Mouse (Mus musculus): ENCODE results near the gene Nck1. TPM values are rescaled to one million over a fixed set of nuclear protein-coding genes. Genes with fewer than 3 reads are reported as not detected.
A peak's percentile ranks its signal among the peaks of the same experiment; 100 is the strongest.

The Nck1 gene
- polyA plus RNA-seq, 1 experiment = not detected

DNA sequence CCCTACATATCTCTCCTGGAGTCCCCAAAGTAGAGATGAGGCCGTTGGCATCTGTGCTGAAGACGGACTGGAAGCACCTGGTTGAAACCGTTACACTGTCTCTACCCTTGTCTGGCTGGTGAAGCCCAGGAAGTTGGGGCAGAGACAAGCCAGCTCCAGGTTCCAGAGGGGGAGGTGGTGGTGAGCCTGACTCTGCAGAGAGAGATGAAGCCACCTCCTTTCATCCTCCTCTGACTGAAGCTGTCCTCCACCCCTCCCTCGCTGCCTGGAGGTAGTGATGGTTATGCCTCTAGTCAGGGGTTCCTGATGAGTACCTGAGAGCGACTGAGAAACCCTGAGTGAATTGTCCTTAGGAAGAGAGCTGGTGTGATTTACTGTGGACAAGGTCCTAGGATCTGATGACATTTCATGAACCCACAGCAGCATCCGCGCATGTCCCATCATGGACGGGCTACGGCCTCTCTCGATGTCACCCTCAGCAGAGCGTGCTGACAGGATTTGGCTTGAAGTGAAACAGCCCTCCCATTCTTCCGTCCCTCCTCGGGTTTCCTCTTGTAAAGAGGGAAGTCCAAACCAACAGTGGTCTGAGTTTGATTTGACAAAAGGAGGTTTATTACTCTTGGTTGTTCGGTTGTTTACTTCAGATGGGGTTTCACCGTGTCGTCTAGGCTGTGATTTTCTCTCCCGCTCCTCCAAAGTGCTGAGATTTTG, 87.8 kb downstream of the Nck1 start:
- no peak for TF ChIP-seq CTCF (IDR thresholded peaks at IDR 0.05; ENCODE audit: insufficient read depth, low read depth, low read length)
- no peak for TF ChIP-seq POLR2A (IDR thresholded peaks at IDR 0.05; ENCODE audit: insufficient read depth, low read depth, low read length)
- Histone ChIP-seq H3K4me1 (ENCODE audit: control insufficient read depth, insufficient read depth, low read length) (peaks cover 8% of the 10 kb centered on the region; the same call in 1 of the 2 replicates), H3K27ac (ENCODE audit: insufficient read depth, low read depth, low read length) (no peak overlapping the region), H3K4me3 (ENCODE audit: insufficient read depth, low read depth, low read length) (no peak overlapping the region)
- WGBS = 85% methylated on average over 17 of the region's 17 CpGs

DNA sequence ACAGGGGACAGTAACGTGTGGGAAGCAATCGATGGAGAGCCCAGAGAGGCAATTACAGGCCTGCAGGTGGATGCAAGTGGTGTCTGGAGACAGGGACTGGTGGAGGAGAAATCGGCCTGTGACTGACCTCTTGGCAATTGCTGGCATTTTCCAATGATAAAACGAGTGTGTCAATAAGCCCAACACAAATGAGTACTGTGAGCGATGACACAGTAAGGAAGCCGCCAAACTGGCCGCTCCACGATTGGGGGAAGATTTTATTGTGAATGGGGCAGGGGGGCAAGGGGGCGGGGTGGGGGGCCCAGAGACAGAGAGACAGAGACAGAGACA, 91.3 kb downstream of the Nck1 start:
- peak overlapping the region; percentile 40 for H3K4me3 ChIP-seq (ENCODE audit: insufficient read depth, low read depth, low read length)
- no peak for TF ChIP-seq CTCF (IDR thresholded peaks at IDR 0.05; ENCODE audit: insufficient read depth, low read depth, low read length)
- no peak for TF ChIP-seq POLR2A (IDR thresholded peaks at IDR 0.05; ENCODE audit: insufficient read depth, low read depth, low read length)
- WGBS = 12% methylated on average over 9 of the region's 9 CpGs
- no peak overlapping the region for H3K27ac ChIP-seq (ENCODE audit: insufficient read depth, low read depth, low read length)
- H3K4me1 ChIP-seq (ENCODE audit: control insufficient read depth, insufficient read depth, low read length) = peaks cover 2% of the 10 kb centered on the region; the same call in 1 of the 2 replicates

DNA sequence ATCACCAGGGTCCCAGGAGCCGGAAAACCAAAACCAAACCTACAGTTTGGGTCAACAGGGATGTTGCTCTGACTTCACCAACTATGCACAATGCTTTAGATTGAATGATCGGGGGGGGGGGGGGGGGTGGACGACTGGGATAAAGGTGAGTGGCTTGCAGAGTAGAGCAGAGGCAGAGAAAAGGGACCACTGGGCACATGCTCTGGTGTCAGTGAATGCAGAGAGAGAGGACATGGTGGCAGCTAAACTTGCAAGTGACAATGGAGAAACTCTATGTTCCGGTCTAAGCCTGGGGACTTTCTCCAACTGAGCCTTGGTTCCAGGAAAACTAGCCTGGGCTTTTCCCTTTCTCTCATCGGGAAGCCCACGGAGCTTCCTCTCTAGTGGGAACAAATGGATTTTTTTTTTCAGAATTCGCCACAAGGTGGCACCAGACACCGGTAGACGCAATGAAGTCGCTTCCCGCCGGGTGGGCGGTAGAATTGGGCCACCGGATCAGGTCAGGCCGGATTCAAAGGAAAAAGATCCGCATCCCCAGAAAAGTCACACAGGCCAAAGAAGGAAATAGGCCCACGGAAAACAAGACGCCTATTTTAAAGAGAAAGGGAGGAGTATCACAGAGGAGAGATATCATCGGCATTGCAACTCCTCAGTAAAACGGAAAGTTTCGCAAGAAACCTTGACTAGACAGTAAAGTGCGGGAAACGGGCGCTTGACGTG, 91.8 kb downstream of the Nck1 start:
- no peak overlapping the region for H3K27ac ChIP-seq (ENCODE audit: insufficient read depth, low read depth, low read length)
- H3K4me1 ChIP-seq (ENCODE audit: control insufficient read depth, insufficient read depth, low read length) = peaks cover 2% of the 10 kb centered on the region; the same call in 1 of the 2 replicates
- WGBS = 4% methylated on average over 25 of the region's 25 CpGs
- H3K4me3 ChIP-seq (ENCODE audit: insufficient read depth, low read depth, low read length) = peak overlapping the region; percentile 40
- peak; percentile 84 for TF ChIP-seq CTCF (IDR thresholded peaks at IDR 0.05; ENCODE audit: insufficient read depth, low read depth, low read length)
- TF ChIP-seq POLR2A (IDR thresholded peaks at IDR 0.05; ENCODE audit: insufficient read depth, low read depth, low read length) = no peak

DNA sequence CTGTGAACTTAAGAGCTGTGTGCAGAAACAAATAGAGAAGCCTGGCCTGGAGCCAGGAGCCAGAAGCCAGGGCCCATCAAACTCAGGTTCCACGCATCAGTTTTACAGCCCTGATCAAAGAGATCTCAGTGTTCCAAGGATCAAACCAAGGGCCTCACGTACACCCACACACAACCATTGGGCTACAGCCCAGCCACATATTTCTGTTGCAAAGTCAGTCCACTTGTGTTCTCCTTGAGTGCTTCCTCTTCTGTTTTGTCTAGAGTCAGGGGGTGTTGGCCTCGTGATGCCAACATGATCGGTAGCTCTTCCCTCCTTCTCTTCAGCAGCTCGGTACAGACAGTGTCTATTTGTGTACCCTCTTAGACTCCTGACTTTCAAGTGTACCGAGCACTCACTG, 93.5 kb downstream of the Nck1 start:
- 53% methylated on average over 6 of the region's 6 CpGs for WGBS
- H3K4me1 ChIP-seq (ENCODE audit: control insufficient read depth, insufficient read depth, low read length) = peaks cover 2% of the 10 kb centered on the region; the same call in 1 of the 2 replicates

DNA sequence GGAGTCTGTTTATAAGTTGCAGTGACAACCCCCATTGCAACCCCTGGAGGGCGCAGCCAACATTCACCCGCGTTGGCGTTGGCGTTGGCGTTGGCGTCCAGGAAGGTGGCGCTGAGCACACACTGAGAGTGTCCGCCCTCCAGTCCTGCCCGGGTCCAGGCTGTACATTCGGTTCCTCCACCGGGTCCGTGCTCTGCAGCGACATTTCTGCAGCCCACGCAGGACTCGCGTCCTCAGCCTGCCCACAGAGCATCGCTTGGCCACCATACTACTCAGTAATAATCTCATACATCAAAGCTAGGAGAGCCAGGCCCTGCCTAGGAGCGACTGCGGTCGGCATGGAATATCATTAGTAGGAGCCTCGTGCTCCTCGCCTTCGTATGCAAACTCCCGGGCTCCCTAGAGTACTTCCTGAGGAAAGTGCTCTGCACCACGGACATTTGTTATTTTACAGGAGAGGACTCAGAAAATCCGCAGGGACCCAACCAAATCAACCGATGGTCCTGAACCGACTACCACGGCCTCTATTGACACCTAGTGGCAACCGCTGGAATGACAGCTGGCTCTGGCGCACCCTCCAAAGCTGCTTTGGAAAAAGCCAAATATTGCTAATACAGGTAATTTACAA, 99.8 kb downstream of the Nck1 start:
- H3K27ac ChIP-seq (ENCODE audit: insufficient read depth, low read depth, low read length) = no peak overlapping the region
- TF ChIP-seq CTCF (IDR thresholded peaks at IDR 0.05; ENCODE audit: insufficient read depth, low read depth, low read length) (peak; percentile 81), POLR2A (IDR thresholded peaks at IDR 0.05; ENCODE audit: insufficient read depth, low read depth, low read length) (no peak)
- peak overlapping the region; percentile 51 for H3K4me3 ChIP-seq (ENCODE audit: insufficient read depth, low read depth, low read length)
- peaks cover 5% of the 10 kb centered on the region for H3K4me1 ChIP-seq (ENCODE audit: control insufficient read depth, insufficient read depth, low read length)
- WGBS = 1% methylated on average over 32 of the region's 32 CpGs

More for the DNA sequence above, 93.5 kb downstream of the Nck1 start:
- H3K27ac ChIP-seq (ENCODE audit: insufficient read depth, low read depth, low read length) = no peak overlapping the region
- no peak for TF ChIP-seq POLR2A (IDR thresholded peaks at IDR 0.05; ENCODE audit: insufficient read depth, low read depth, low read length)
- TF ChIP-seq CTCF (IDR thresholded peaks at IDR 0.05; ENCODE audit: insufficient read depth, low read depth, low read length) = no peak
- H3K4me3 ChIP-seq (ENCODE audit: insufficient read depth, low read depth, low read length) = no peak overlapping the region

Other genes starting within 250 kb of the Nck1 start
- not detected in 2 replicates for gene Il20rb, start 59.3 kb downstream of the Nck1 start, polyA plus RNA-seq (2012; ENCODE audit: insufficient read depth, insufficient read length, low replicate concordance, missing spikeins)
- not detected in 2 replicates for gene Slc35g2, start 25.0 kb upstream of the Nck1 start, polyA plus RNA-seq (2012; ENCODE audit: insufficient read depth, insufficient read length, low replicate concordance, missing spikeins)
- not detected in 2 replicates for gene Stag1, start 51.7 kb upstream of the Nck1 start, polyA plus RNA-seq (2012; ENCODE audit: insufficient read depth, insufficient read length, low replicate concordance, missing spikeins)